Mouse (Mus musculus) G1E-ER4 (cell line): ENCODE measurements around the gene Zbtb9. TPM values are rescaled to one million over a fixed set of nuclear protein-coding genes. Genes with fewer than 3 reads are reported as not detected.

Source experiments
- GATA1 ChIP-seq: IDR thresholded peaks from one replicate; pipeline ENCODE4 v1.8.0; 2012; ENCODE audit warnings: low read length, inconsistent platforms
- polyA plus RNA-seq: library from polyadenylated mRNA; stranded (reverse); fragments of >175 nt; gene quantifications from 2 replicates; pipeline ENCODE4 v1.2.3, GENCODE M21; 2012

The Zbtb9 gene
- polyA plus RNA-seq, 1 experiment, result 12.8 TPM

- no peak for TF ChIP-seq GATA1
Observed at GRCm38 (mm10) chr17:27038335-27039050, 65.5 kb downstream of the Zbtb9 start.

GRCm38 (mm10) chr17:27039432-27040102 is 66.6 kb downstream of the Zbtb9 start:
- no peak for TF ChIP-seq GATA1

GRCm38 (mm10) chr17:27040304-27041045 is 67.5 kb downstream of the Zbtb9 start:
- TF ChIP-seq GATA1, result no peak

- TF ChIP-seq GATA1, result no peak
Observed at GRCm38 (mm10) chr17:27041046-27041786, 68.2 kb downstream of the Zbtb9 start.

- no peak for TF ChIP-seq GATA1
Observed at GRCm38 (mm10) chr17:27041787-27042055, 68.8 kb downstream of the Zbtb9 start.

GRCm38 (mm10) chr17:27042840-27043239 is 69.9 kb downstream of the Zbtb9 start:
- no peak for TF ChIP-seq GATA1

GRCm38 (mm10) chr17:27045164-27045563 is 72.2 kb downstream of the Zbtb9 start:
- no peak for TF ChIP-seq GATA1

GRCm38 (mm10) chr17:27047762-27048444 is 74.9 kb downstream of the Zbtb9 start:
- no peak for TF ChIP-seq GATA1

GRCm38 (mm10) chr17:27048445-27049239 is 75.7 kb downstream of the Zbtb9 start:
- TF ChIP-seq GATA1, result no peak

GRCm38 (mm10) chr17:27050853-27051252 is 77.9 kb downstream of the Zbtb9 start:
- TF ChIP-seq GATA1, result no peak

GRCm38 (mm10) chr17:27051514-27051913 is 78.5 kb downstream of the Zbtb9 start:
- no peak for TF ChIP-seq GATA1

- no peak for TF ChIP-seq GATA1
Observed at GRCm38 (mm10) chr17:27056170-27056569, 83.2 kb downstream of the Zbtb9 start.

- TF ChIP-seq GATA1, result no peak
Observed at GRCm38 (mm10) chr17:27056812-27057516, 84.0 kb downstream of the Zbtb9 start, which contains the start of gene Itpr3. Itpr3 (plus strand) TSS chr17:27057304.
